In the genomic region with DNA sequence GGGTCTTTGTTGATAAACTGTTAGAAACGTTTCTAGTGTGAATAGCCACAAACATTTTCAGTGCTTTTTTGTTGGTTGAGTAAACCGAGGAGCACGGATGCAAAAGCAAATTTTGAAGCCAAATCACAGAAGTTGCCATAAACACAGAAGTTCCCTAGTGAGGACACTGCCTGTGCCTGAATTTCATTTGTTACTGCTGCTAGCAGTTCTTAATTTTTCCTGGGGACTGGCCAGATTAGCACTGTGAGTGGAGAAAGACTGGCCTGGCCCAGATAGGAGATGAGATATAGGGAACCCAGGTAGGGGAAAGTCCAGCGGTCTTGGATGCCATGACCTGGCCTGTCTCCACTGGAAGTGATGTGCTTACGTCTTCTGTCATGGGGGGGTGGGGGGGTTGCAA, we compare ENCODE assay signal across 18 mouse cellular contexts. TPM values are rescaled to one million over a fixed set of nuclear protein-coding genes. Genes with fewer than 3 reads are reported as not detected.
"Had no signal": no experiment of that assay in that cellular context is flagged by ENCODE, and none has a peak within 500 bp of the region (broad histone marks: within the 10 kb centered on the region; RNA-seq: fewer than 3 reads in every experiment).

No protein-coding gene starts in this region.

- DNase-seq: liver, postnatal 0 days; lung, adult 2 months; lung, postnatal 14 days; lung, postnatal 36 days; midbrain, embryonic 14.5 days; right cerebral cortex, postnatal 14 days; thymus, adult 2 months; thymus, postnatal 25 days; thymus, postnatal 4 days had no signal

- H3K9ac ChIP-seq: liver, postnatal 0 days; lung, embryonic 15.5 days; midbrain, embryonic 12.5 days; neural tube, embryonic 12.5 days; stomach, embryonic 15.5 days had no signal

- H3K9me3 ChIP-seq: lung, embryonic 15.5 days; megakaryocyte, embryonic 14.5 days; midbrain, embryonic 12.5 days; neural tube, embryonic 12.5 days; stomach, embryonic 15.5 days had no signal

- H3K4me3 ChIP-seq: lung, embryonic 15.5 days; megakaryocyte, embryonic 14.5 days; midbrain, embryonic 12.5 days; neural tube, embryonic 12.5 days; stomach, embryonic 15.5 days had no signal

- H3K4me2 ChIP-seq: lung, embryonic 15.5 days; midbrain, embryonic 12.5 days; neural tube, embryonic 12.5 days; stomach, embryonic 15.5 days had no signal

- ATAC-seq: liver, postnatal 0 days; lung, postnatal 0 days had no signal

- H3K27ac ChIP-seq: lung, embryonic 15.5 days; macrophage; midbrain, embryonic 12.5 days; neural tube, embryonic 12.5 days; stomach, embryonic 15.5 days; stomach, postnatal 0 days had no signal

- H3K27me3 ChIP-seq: lung, embryonic 15.5 days; megakaryocyte, embryonic 14.5 days; midbrain, embryonic 12.5 days; neural tube, embryonic 12.5 days; stomach, embryonic 15.5 days had no signal

- H3K4me1 ChIP-seq: lung, embryonic 15.5 days; megakaryocyte, embryonic 14.5 days; midbrain, embryonic 12.5 days; neural tube, embryonic 12.5 days; stomach, embryonic 15.5 days had no signal

- H3K36me3 ChIP-seq: lung, embryonic 15.5 days; midbrain, embryonic 12.5 days; neural tube, embryonic 12.5 days; stomach, embryonic 15.5 days had no signal

RNA-seq across cellular contexts. Expression of gene Tbr1, which starts 7.8 kb away (rescaled TPM):
- total RNA-seq: monocyte, adult 5-6 weeks had no signal
- polyA plus RNA-seq: liver, postnatal 0 days; macrophage; stomach, embryonic 15.5 days; stomach, postnatal 0 days had no signal
